Mouse (Mus musculus) kidney, adult 8-10 months (tissue): ENCODE data around the gene Slc38a2.
A peak's percentile ranks its signal among the peaks of the same experiment; 100 is the strongest.

ENCODE experiments used
- DNase-seq, 2 experiments: peaks; one replicate each; pipeline ENCODE4 v3.0.0; 2022

Slc38a2 gene

DNA sequence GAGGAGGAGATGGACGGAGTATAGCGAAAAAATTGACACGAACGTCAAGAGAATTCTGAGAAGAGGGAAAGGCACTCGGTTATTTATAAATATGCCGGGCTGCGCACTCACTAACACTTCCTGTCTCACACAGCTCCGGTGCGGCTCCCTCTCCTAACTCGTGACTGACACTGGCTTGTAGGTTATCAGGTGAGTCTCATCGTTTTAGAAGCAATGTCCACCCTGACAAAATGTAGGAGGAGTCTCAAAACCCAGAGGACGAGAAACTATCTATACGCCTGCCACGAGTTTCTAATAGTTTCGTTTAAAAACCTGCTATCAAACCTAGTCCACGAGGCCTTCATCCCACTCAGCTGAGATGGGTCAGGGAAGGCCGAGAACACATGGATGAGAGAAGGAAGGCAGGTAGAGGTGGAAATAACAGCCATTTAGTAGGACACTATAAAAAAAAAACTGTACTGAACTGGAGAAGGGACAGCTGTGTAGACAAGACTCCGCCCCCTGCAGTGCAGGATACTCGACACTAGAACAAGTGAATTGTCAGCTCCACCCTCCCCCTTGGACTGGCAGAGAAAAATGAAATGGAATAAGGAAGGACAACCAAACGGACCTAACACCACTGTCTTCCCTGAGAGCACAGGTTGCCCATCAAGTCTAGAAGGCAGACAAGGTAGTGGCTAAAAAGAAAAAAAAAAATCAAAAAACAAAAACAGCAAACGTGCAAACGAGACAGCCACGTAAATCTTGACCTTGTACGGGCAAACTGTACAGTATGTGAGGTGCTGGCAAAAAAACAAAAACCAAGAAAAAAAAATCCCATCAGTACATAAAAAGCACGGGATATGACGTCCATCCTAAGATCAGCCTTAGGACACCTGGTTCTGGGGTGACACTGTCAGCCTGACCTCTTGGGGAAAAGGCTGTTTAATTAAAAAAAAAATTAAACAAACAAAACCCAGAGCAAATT lies 3.8 kb downstream of the Slc38a2 start:
- DNase-seq = no peak

DNA sequence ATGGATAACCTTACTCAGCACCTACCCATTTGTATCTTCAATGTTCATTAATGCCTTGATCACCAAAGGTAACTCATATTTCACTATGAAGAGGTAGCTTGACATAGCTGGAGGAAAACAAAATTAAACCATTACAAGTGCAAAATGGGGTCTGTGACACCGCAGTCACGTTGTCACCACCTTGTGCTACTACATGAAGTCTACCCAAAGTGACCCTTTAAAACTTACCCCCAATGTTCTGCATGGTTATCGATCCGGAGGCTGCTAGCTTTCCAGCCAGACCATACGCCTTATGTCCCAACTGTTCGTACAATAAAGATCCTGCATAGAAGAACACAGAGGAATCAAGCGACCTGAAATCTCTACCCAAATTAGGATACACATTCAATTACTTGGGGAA lies 4.5 kb downstream of the Slc38a2 start:
- no peak for DNase-seq

GRCm38 (mm10) chr15:96693688-96694087 lies 5.8 kb downstream of the Slc38a2 start:
- no peak for DNase-seq

DNA sequence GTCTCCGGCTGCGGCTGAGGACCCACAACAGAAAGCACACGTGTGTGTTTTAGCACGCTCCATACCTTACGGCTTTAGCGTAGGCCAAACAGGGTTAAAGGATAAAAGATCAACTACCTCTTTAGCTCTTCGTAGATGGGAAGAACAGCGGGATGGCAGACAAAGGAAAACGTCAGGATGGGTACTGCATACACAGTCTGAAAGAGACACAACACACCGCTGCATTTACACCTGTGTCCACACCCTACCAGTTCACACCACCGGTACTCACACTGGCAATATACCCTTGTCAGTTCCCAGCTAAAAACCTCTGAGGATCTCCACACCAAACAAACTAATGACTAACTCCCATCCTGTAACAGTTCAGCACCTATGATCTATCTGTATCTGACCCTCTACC lies 7.1 kb downstream of the Slc38a2 start:
- DNase-seq = no peak

DNA sequence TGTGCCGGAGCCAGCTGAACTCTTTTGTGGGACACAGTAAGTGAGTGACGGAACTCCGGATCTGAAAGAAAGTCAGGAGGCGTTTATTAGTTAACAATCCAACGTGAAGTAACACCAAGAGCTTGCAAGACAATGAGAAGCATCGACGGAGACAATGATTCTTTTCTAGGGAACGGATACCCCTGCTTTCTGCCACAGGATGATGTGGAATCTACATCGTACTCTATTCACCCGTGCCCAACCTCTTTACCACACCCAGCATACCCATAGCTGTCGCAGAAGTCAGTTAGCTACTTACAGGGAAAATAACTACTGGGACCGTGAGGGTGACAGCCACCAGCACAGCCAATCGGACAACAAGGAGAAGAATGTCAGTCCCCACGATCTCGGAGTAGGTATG lies 8.1 kb downstream of the Slc38a2 start:
- no peak for DNase-seq

DNA sequence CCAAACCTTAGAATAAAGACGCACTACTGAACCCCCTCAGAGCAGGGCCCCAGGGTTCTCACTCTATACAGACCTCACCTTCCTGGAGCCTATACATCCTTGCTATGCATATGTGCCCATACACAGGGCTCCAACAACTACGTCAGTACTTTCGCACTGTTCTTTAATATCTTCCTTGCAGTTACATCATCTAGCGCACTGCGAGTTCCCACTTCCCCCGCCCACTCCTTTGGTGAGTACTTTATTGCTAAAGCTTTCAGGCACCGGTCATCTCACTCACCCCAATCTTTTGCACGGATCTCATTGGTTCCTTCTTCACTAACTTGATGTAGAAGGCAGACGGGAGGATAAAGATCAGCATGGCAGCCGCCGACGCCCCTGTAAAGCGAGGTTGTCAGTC lies 8.7 kb downstream of the Slc38a2 start:
- no peak for DNase-seq

DNA sequence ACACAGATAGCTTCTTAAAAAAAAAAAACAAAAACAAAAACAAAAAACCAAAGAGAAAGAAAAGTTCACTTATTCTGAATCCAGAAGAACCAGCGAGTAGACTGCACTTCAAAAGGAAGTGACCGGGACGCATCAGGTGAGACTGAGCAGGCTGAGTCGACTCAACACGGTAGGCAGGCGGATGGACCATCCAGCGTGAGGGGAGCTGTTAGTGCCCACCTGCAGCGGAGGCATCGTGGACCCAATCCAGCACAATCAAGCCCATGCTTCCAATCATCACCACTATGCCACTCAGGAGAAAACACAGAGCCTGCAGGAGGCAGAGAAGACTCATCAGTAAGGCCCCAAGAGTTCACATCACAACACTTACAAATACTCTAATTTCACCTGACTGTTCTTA lies 9.6 kb downstream of the Slc38a2 start:
- DNase-seq = no peak

- DNase-seq = no peak
Observed at GRCm38 (mm10) chr15:96688784-96689318, 10.7 kb downstream of the Slc38a2 start.

- DNase-seq = no peak
Observed at GRCm38 (mm10) chr15:96688036-96688435, 11.5 kb downstream of the Slc38a2 start.

GRCm38 (mm10) chr15:96687366-96687765 lies 12.2 kb downstream of the Slc38a2 start:
- DNase-seq = no peak

DNA sequence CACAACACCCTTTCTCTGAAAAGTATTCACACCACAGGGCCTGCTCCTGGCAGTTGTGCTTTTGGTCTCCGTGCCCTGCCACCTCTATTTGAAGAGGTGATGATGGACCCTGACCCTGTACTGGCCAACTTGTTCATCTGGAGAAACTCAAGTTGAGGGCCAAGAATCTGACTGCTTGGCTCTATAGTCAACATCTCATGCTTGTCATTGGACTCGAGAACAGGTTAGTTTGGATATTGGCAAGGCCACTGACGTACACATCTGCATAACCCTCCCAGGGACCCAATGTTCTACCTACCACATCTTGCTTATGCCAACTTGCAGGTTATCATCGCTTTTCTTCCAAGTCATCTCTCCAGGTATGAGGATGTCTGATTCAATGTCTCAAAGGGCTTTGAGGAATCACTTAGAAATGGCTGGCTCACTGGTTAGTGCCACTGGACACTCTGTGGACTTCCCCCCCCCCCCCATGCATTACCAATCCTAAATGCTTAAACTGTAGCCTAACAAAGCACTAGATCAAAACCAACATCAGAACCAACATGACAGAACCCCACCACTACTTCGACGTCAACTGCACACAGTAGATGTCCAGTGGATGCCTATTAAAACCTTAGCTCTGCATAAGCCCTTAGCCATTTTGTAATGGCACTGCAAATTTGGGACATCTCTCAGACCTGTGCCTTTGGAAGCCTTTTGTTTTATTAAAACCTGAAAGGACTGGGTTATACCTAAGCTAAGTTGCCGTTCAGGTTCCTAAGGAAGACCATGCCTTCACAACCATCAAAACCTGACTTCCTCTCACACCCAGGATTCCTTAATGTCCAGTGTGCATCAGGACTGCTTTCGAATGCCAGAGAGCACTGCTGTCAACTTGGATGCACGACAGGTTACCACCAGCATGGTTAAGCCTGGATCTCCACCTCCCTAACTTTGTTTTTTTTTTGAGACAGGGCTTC lies 13.1 kb downstream of the Slc38a2 start:
- no peak for DNase-seq

DNA sequence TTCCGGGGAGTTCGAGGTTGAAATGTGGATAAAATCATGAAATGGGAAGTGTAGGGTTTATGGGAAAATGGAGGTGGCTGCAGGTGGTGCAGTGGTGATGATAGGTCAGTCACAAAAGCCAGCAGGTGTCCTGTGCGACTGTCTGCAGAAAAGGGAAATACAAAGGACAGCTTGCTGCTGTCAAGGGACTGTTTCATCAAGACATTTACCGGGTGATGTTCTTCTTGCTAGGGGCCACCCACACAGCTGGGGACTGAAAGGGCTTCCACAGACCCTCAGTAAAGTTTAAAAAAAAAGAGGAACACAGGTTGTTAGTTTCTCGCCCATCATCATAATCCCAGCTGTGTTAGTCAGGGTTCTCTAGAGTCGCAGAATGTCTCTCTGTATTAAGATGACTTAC lies 14.3 kb downstream of the Slc38a2 start:
- no peak for DNase-seq

DNA sequence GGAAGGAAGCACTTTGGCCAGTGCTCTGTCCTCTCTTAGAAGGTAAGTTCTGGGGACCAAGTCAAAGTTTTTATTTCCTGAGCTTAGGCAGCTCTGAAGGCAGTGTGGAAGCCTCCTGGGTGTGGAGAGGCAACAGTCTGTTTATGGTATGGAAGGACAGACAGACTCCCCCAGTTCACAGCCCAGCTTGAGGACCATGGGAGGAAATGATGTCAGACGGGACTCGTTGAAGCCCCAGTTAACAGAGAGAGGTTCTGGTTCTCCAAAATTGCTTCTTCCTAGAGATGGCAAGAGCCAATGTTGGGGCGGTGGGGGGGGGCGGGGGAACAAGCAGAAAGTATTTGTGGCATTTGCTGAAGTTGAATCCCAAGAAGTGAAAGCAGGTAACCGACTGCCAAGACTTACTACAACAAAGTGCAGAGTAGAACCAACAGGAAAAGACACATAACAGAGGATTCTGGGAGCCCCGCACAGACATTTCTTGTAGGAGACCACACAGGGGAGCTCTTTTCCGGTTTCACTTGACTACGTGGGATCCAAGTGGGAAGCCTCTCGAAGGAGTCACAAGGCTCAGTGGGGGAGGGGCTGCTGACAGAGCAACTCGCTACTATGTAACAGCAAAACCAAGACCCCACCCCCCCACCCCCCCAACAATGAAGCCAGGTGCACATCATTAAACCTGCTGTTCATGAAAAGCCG lies 15.2 kb downstream of the Slc38a2 start:
- DNase-seq = no peak

DNA sequence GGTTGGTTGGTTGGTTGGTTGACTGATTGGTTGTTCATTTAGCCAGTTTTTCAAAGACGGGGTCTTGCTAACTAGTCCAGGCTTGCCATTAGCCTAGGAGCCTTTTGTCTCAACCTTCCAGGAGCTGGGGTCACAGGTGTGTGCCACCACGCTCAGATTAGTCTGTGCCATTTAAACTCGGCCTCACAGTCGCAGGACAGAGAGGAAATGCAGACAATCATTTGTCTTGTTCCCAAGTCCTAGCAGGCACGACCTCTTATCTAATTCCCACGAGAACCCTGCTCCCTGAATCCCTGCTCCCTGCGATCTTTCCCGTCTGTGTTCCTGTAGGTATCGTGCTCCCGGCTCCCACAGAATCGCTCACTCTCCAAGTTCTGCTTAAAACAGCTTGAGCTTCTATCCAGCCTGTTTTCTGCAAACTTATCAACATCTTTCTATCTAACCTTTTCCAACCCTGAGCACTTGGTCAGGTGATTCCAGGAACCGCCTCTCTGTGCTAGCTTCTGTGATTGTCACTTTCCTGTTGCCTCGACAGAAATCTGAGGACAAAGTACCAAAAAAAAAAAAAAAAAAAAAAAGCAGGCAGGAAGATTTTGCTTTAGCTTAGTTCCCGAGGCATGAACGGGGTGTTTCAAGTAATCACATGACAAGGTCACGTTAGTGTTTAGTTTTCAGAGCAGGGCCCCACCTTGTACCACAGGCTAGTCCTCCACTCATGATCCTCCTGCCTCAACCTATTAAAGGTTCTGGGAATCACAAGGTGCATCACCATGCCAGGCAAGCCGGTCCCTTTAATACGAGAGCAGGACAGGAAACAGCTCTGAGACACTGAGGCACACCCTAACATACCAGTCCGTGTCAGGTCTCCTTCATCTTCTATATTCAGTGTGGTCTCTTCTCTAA lies 20.4 kb downstream of the Slc38a2 start:
- DNase-seq = no peak

GRCm38 (mm10) chr15:96676518-96676917 lies 23.0 kb downstream of the Slc38a2 start:
- DNase-seq = no peak

GRCm38 (mm10) chr15:96675744-96676143 lies 23.8 kb downstream of the Slc38a2 start:
- no peak for DNase-seq

DNA sequence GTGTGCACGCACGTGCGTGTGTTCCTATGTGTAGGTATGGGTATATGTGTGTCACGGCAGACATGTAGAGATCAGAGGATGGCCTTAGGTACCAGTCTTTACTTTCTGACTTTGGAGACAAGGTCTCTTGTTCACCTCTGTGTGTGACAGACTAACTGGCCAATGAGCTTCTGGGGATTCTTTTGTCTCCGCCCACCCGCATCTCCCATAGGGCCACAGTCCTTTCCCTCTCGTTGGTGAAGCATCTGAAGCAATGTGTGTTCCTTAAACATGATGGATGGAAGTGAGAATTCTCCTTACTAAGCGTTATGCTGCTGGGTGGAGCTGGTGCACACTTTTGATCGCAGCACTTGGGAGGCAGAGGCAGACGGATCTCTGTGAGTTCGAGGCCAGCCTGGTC lies 24.5 kb downstream of the Slc38a2 start:
- DNase-seq = no peak

DNA sequence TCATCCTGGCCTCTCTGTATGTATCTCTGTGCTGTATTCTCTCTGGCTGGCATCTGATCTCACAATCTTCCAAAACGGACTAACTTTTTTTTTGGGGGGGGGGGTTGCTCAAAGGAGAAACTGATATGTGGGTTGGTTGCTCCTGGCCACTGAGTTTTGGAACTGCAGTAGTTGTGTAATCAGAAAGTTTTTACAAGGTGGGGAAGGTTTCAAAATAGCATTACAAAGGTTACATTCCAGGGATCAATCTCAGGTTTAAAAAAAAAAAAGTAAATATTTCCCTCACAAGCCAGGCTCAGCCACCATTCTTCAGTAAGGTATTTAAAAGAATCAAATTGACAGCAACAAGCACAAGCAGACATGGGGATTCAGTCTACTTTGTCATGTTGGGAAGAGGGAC lies 25.4 kb downstream of the Slc38a2 start:
- no peak for DNase-seq

DNA sequence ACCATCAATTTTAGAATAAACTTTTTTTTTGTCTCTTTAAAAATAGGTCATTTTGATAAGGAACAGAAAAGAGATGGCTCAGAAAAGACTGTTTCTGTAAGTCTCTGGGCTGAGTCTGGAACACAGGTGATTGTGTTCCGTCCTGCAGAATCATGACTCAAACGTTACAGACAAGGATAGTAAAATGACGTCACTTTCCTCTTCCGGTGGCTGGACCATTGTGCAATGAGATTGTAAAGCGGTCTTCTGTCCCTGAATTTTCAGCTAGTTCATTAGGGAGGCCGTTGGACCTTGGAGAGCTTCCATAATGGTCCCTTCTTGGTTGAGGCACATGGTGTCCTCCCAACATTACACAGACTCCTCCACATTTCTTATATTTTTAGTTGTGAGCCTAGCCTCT lies 29.8 kb downstream of the Slc38a2 start:
- DNase-seq = no peak

- DNase-seq = peak; percentile 48 to 56
Observed at GRCm38 (mm10) chr15:96666663-96667062, 32.9 kb downstream of the Slc38a2 start.

DNA sequence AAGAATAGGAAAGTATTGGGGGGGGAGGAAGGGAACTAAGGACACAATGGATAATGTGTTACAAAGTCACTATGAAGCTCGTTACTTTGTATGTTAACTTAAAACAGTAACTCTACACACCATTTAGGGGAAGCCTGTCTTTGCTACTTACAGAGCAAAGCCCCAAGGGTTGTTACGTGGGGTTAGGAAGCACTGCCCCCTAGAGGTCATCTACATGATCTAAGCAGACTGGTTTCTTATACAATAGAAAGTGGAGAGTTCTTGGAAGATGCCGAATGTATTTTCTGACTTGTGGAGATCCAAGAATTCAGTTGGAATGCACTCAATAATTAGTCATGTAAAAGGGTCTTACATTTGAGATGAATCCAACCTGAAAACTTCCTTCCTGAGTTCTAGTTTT lies 33.6 kb downstream of the Slc38a2 start:
- DNase-seq = peak; percentile 69 to 75
